Mouse (Mus musculus) cerebellum, postnatal 14 days (tissue): ENCODE measurements at regions not wholly inside any gene's neighbourhood (a gene's known extent, or its start where the extent isn't known, plus 50 kb on each side); places are given as distances from the start of the nearest gene placed in this dataset.

Source experiments
- DNase-seq, 2 experiments: peaks; one replicate each; pipeline ENCODE4 v3.0.0; 2021; ENCODE audit warnings: mixed read lengths in 2 of 2

GRCm38 (mm10) chr8:62555842-62556241, 395.0 kb upstream of the Spock3 start:
- DNase-seq: no peak

DNA sequence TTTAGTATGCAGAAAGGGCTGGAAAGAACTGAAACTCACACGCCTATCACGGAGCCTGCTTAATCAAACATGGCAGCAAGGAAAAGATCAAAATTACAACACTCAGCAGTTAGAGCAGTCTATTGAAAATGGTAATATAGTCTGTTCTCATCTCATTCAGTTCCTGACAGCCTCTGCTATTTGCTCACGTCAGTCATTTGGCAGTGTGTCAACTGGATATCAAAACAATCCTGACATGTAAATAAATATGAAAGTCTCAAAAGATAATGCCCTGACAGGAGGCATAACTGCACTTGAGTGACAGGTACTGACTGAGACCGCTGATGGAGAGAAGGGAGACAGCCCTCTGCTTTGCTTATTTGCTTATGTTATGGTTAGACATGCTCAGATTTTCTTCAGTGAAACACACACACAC, 375.0 kb upstream of the Spock3 start:
- peak in 1 of 2 experiments; percentile 3 for DNase-seq

- DNase-seq: no peak
Observed at GRCm38 (mm10) chr8:62599281-62599680, 351.5 kb upstream of the Spock3 start.

DNA sequence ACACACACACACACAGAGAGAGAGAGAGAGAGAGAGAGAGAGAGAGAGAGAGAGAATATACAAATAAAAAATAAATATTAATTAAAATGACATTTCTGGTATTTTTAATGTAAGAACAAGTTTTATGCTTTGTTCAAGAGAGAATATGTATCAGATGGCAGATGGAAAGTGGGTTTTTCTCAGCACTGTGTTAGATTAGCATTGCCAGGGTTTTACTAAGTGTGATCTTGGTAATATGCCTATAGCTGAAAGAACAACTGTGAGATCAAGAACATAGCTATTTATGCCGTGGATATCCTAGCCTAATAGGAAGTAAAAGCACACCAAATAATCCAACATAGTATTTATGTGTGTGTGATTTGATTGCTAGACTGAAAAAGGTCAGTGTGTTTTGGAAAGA, 344.7 kb upstream of the Spock3 start:
- DNase-seq: no peak

- no peak for DNase-seq
Observed at GRCm38 (mm10) chr8:62619992-62620391, 330.8 kb upstream of the Spock3 start.

DNA sequence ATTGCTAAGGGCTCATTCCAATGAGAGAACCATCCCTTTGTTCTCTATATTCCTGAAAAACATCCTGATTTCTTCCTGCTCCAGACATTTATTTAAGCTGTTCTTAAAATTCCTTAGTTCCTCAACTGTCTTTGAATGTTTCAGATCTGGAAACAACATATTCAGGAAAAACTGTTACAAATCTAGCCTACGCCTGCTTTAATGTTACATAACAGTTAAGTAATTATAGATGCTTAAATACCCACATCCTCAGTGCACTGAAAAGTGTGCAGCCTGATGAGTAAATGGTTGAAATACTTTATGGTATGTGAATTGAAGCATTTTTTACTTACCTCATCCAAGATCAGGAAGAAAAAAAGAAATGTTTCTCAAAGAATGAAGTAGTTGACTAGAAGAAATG, 329.6 kb upstream of the Spock3 start:
- DNase-seq: no peak
